Mouse (Mus musculus) thymus, adult 2 months (tissue): ENCODE measurements at regions not wholly inside any gene's neighbourhood (a gene's known extent, or its start where the extent isn't known, plus 50 kb on each side); places are given as distances from the start of the nearest gene placed in this dataset.

Source experiments
- CTCF ChIP-seq: fragments of 200-500 bp; IDR thresholded peaks from 2 replicates; pipeline ENCODE4 v1.5.1; 2012; ENCODE audit warnings: mild to moderate bottlenecking, control low read depth, low read length, moderate library complexity, borderline replicate concordance; ENCODE audit not compliant: control insufficient read depth, poor library complexity, insufficient read depth; ENCODE audit errors: extremely low read depth
- POLR2A ChIP-seq: fragments of 200-500 bp; IDR thresholded peaks from 2 replicates; pipeline ENCODE4 v1.6.1; 2012; ENCODE audit warnings: mild to moderate bottlenecking, low read length, control low read depth, moderate library complexity; ENCODE audit not compliant: control insufficient read depth, poor library complexity, insufficient read depth; ENCODE audit errors: extremely low read depth

DNA sequence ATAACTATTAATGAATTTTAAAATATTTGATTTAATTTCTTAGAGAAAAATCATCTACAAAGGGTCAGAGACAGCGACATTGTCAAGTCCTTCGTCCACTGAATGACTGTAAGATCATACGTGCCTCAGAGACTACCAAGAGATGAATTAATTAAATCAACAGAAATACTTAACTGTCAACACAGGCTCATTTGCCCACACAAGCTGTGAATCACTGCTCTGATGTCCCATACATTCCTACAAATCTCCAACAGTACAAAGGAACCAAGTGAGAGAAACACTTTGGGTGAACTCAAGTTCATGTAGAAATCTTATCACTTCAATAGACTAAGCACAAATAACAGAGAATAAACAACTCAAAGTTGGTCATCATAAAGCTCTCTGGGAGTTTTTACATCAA lies 471.4 kb upstream of the Map3k7 start:
- no peak for TF ChIP-seq POLR2A
- no peak for TF ChIP-seq CTCF
